Mouse (Mus musculus) heart, adult 10 weeks (tissue): ENCODE results near the gene Ss18l2. TPM values are rescaled to one million over a fixed set of nuclear protein-coding genes. Genes with fewer than 3 reads are reported as not detected.

ENCODE experiments used
- polyA plus RNA-seq: library from polyadenylated mRNA; stranded (reverse); fragments of 350-450 nt; fragmentation: Illumina TruSeq; extraction: RNeasy Lipid Tissue Mini Kit (QIAGEN cat#74804); gene quantifications from one replicate; pipeline ENCODE4 v1.2.3, GENCODE M21; 2014; ENCODE audit warnings: low read depth, low replicate concordance

Gene Ss18l2
- polyA plus RNA-seq: 186 TPM

GRCm38 (mm10) chr9:121709898-121710583 lies at the start of gene Ss18l2:
Gene Ss18l2, plus strand, starts transcription at chr9:121710329.

GRCm38 (mm10) chr9:121704646-121705625 lies 5.2 kb upstream of the Ss18l2 start, which contains the start of gene Sec22c:
Gene Sec22c, minus strand, starts transcription at chr9:121705490.

GRCm38 (mm10) chr9:121718792-121719318 lies 8.7 kb downstream of the Ss18l2 start, which contains the start of gene Nktr:
Gene Nktr, plus strand, starts transcription at chr9:121719169.

DNA sequence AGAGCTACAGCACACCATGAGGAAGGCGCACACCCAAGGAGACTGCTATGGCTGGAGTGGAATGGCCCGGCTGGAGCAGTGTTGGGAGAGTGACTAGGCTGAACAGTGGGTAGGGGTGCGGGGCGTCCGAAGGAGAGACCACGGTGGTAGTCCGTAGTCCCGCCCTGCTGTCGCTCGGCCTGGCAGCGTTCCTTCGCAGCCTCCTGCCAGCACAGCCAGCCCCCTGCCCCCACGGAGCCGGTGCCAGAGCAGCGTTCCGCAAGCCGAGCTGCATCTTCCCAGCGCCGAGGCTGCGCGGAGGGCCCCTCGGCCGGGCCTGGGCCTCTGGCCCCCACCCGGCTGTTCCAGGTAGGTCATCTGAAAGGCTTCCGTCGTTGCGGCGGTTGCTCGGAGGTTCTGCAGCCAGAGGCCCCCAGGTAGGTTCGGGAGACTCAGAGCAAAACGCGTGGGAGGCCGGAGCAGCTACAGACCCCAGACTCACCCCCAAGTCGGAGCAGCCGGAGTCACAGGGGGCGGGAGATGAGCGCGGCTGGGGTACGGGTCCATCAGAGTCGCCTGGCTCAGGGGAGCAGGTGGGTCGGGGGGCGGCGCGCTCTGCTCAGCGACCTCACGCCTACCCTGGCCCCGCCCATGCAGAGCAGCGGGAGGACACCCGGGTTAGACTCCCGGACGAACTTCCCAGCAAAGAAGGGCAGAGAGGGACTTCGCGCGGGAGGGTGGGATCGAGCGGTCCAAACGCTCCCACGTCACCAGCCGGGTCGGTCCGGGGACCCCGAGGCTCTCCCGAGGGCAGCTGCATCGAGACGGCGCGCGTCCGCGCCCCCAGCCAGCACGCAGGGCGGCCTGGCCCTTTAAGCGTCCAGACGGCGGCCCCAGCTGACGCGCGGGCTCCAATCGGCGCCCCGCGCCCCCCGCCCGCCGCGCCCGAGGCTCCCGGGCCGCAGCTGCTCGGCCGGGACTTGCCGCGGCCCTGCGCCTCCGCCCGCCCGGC lies 49.3 kb downstream of the Ss18l2 start, which contains the start of gene Zfp651:
Gene Zfp651 (plus strand): TSS at position 240 of the 991 bp plus-strand sequence.

Other genes starting within 250 kb of the Ss18l2 start
- not detected for gene Cck, start 214.6 kb upstream of the Ss18l2 start, polyA plus RNA-seq
- gene Lyzl4, start 68.2 kb upstream of the Ss18l2 start, polyA plus RNA-seq: not detected
- 0.29 TPM for gene Vipr1, start 67.6 kb upstream of the Ss18l2 start, polyA plus RNA-seq
- 5.1 TPM for gene Sec22c, start 4.8 kb upstream of the Ss18l2 start, polyA plus RNA-seq
- gene Nktr, start 8.8 kb downstream of the Ss18l2 start, polyA plus RNA-seq: 41.3 TPM
- 83.0 TPM for gene Zfp651, start 49.0 kb downstream of the Ss18l2 start, polyA plus RNA-seq
- 19.7 TPM for gene Klhl40, start 67.3 kb downstream of the Ss18l2 start, polyA plus RNA-seq
- 107 TPM for gene Hhatl, start 82.2 kb downstream of the Ss18l2 start, polyA plus RNA-seq
- gene Ccdc13, start 129.1 kb downstream of the Ss18l2 start, polyA plus RNA-seq: not detected
- gene Higd1a, start 148.0 kb downstream of the Ss18l2 start, polyA plus RNA-seq: 215 TPM
- 1.5 TPM for gene Ackr2, start 188.0 kb downstream of the Ss18l2 start, polyA plus RNA-seq
- gene Cyp8b1, start 206.0 kb downstream of the Ss18l2 start, polyA plus RNA-seq: not detected
- 0.97 TPM for gene Fam198a, start 240.7 kb downstream of the Ss18l2 start, polyA plus RNA-seq